Mouse (Mus musculus): ENCODE results near the gene Krtap4-7. TPM values are rescaled to one million over a fixed set of nuclear protein-coding genes. Genes with fewer than 3 reads are reported as not detected.

Gene Krtap4-7
- total and polyA plus RNA-seq, 3 experiments, result not detected

DNA sequence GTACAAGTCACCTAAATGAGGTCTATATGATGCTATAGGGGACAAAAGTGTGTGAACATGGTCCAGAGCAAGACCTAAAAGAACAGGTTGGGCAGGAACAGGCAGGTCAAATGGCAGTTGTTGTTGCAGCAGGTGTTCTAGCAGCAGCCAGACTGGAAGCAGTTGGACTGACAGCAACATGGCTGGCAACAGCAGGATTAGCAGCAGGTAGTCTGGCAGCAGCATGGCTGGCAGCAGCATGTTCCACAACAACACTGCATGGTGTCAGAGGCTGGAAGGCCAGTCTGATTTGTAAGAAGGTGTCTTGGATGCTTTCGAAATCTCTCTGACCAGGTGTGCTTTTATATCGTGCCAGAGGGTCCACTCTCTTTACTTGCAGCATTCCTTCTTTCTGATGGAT, 39.6 kb upstream of the Krtap4-7 start:
- dilution Hi-C loops (cut with MboI; ENCODE audit: extremely low pct_ligation_motif_present, extremely low pct_unique_long_range_greater_than_20kb, low sequenced_read_pairs), result no loop called here
- in situ Hi-C loops (cut with MboI; ENCODE audit: low pct_ligation_motif_present, low pct_unique_long_range_greater_than_20kb, low sequenced_read_pairs), result no loop called here
- no peak overlapping the region for H3K9ac ChIP-seq (ENCODE audit: insufficient read depth, low read depth)
- H3K36me3 ChIP-seq (replicated peaks in 1 of 2; ENCODE audit: control insufficient read depth in 1 of 2, insufficient read depth in 1 of 2, low read length in 1 of 2), result no peaks in the 10 kb centered on the region
- DNase-seq (ENCODE audit: extremely low read depth), result no peak
- H3K27ac ChIP-seq (ENCODE audit: insufficient read depth, low read depth), result no peak overlapping the region
- H3K4me3 ChIP-seq (replicated peaks in 1 of 3; ENCODE audit: low read depth in 2 of 3, low read length in 2 of 3, poor library complexity in 1 of 3), result no peak overlapping the region
- H3K9me3 ChIP-seq (replicated peaks; ENCODE audit: low read length), result no peaks in the 10 kb centered on the region
- H3K27me3 ChIP-seq (replicated peaks), result peaks cover 83% of the 10 kb centered on the region
- H3K4me2 ChIP-seq (ENCODE audit: insufficient read depth, low read depth, poor library complexity, severe bottlenecking), result no peak overlapping the region
- no peaks in the 10 kb centered on the region for H3K4me1 ChIP-seq (ENCODE audit: control insufficient read depth in 1 of 2, insufficient read depth in 2 of 2)
- TF ChIP-seq MXI1 (IDR thresholded peaks at IDR 0.05; ENCODE audit: low read depth, low read length) (no peak), IRF4 (IDR thresholded peaks at IDR 0.05; ENCODE audit: low read depth, low read length) (no peak), MAZ (IDR thresholded peaks at IDR 0.05; ENCODE audit: low read depth, low read length) (no peak), MAFK (IDR thresholded peaks at IDR 0.05; ENCODE audit: insufficient replicate concordance, low read length) (no peak), PAX5 (IDR thresholded peaks at IDR 0.05; ENCODE audit: low read length) (no peak), KAT2A (IDR thresholded peaks at IDR 0.05; ENCODE audit: insufficient replicate concordance, low read length) (no peak), POLR2A (IDR thresholded peaks at IDR 0.05; ENCODE audit: low read depth, low read length) (no peak), BHLHE40 (IDR thresholded peaks at IDR 0.05; ENCODE audit: low read depth, low read length) (no peak), ZC3H11A (IDR thresholded peaks at IDR 0.05; ENCODE audit: low read depth, low read length) (no peak), TBP (conservative IDR thresholded peaks at IDR 0.05; ENCODE audit: low read depth, low read length) (no peak), TCF12 (IDR thresholded peaks at IDR 0.05; ENCODE audit: low read depth, low read length) (no peak), ELF1 (IDR thresholded peaks at IDR 0.05; ENCODE audit: low read depth, low read length) (no peak)
- no peaks in the 10 kb centered on the region for H3K79me2 ChIP-seq (replicated peaks; ENCODE audit: control insufficient read depth, extremely low read depth, insufficient read depth, poor library complexity, severe bottlenecking)

DNA sequence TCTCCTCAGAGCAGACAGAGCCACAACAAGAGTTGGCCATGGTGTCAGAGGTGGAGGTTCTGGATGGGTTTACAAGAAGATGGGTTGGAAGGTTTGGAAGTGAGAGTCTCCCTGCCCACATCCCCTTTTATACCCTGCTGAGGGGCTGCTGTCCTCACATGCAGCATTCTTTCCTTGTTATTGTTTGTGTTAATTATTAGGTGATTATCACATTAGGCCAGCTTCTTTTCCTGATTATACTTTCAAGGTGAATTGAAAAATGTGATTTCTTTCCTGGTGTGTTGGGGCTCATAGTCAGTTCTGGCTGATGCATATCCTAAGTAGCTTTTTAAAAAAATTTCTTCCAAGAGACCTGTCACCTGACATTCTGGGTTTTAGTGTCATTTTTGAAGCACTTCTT, 22.0 kb upstream of the Krtap4-7 start, which contains the start of gene Krtap4-6:
Krtap4-6 (minus strand) TSS at position 101 of the 400 bp plus-strand sequence.
- DNase-seq (ENCODE audit: extremely low read depth), result no peak
- H3K27ac ChIP-seq (ENCODE audit: insufficient read depth, low read depth), result no peak within 1 kb of the TSS
- peaks cover 3% of the 10 kb centered on the region for H3K9me3 ChIP-seq (replicated peaks; ENCODE audit: low read length)
- H3K27me3 ChIP-seq (replicated peaks), result peaks cover 72% of the 10 kb centered on the region
- H3K4me1 ChIP-seq (ENCODE audit: control insufficient read depth in 1 of 2, insufficient read depth in 2 of 2), result no peaks in the 10 kb centered on the region
- H3K4me3 ChIP-seq (replicated peaks in 1 of 3; ENCODE audit: low read depth in 2 of 3, low read length in 2 of 3, poor library complexity in 1 of 3), result no peak within 1 kb of the TSS
- in situ Hi-C loops (cut with MboI; ENCODE audit: low pct_ligation_motif_present, low pct_unique_long_range_greater_than_20kb, low sequenced_read_pairs) (no loop called here), dilution Hi-C loops (cut with MboI; ENCODE audit: extremely low pct_ligation_motif_present, extremely low pct_unique_long_range_greater_than_20kb, low sequenced_read_pairs) (no loop called here)
- no peaks in the 10 kb centered on the region for H3K36me3 ChIP-seq (replicated peaks in 1 of 2; ENCODE audit: control insufficient read depth in 1 of 2, insufficient read depth in 1 of 2, low read length in 1 of 2)
- H3K9ac ChIP-seq (ENCODE audit: insufficient read depth, low read depth), result no peak within 1 kb of the TSS
- no peak within 1 kb of the TSS for H3K4me2 ChIP-seq (ENCODE audit: insufficient read depth, low read depth, poor library complexity, severe bottlenecking)
- no peak for TF ChIP-seq SMC3 (IDR thresholded peaks at IDR 0.05; ENCODE audit: low read depth, low read length)
- TF ChIP-seq E2F4 (IDR thresholded peaks at IDR 0.05; ENCODE audit: insufficient replicate concordance, low read depth, low read length), result no peak
- no peak for TF ChIP-seq RAD21 (IDR thresholded peaks at IDR 0.05; ENCODE audit: low read depth, low read length)
- TF ChIP-seq IRF4 (IDR thresholded peaks at IDR 0.05; ENCODE audit: low read depth, low read length), result no peak
- H3K79me2 ChIP-seq (replicated peaks; ENCODE audit: control insufficient read depth, extremely low read depth, insufficient read depth, poor library complexity, severe bottlenecking), result no peaks in the 10 kb centered on the region

DNA sequence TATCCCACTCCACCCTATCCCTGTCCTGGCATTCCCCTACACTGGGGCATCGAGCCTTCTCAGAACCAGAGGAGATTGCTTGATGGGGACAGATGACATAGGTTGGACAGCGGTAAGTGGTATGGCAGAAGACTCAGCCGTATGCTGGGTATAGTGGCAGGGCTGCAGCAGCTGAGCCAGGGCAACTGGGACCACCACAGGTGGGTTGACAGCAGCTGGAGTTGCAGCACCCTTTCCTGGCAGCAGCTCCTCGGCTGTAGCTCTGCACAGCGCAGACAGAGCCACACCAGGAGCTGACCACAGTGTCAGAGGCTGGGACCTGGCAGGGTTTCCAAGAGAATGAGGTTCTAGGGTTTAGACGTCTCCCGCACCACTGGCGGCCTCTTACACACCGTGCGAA, 18.9 kb upstream of the Krtap4-7 start:
- no peaks in the 10 kb centered on the region for H3K36me3 ChIP-seq (replicated peaks in 1 of 2; ENCODE audit: control insufficient read depth in 1 of 2, insufficient read depth in 1 of 2, low read length in 1 of 2)

More for the DNA sequence above, 18.9 kb upstream of the Krtap4-7 start:
- peaks cover 65% of the 10 kb centered on the region for H3K27me3 ChIP-seq (replicated peaks)
- no peak for DNase-seq (ENCODE audit: extremely low read depth)
- peaks cover 5% of the 10 kb centered on the region for H3K9me3 ChIP-seq (replicated peaks; ENCODE audit: low read length)
- in situ Hi-C loops (cut with MboI; ENCODE audit: low pct_ligation_motif_present, low pct_unique_long_range_greater_than_20kb, low sequenced_read_pairs), result no loop called here
- H3K79me2 ChIP-seq (replicated peaks; ENCODE audit: control insufficient read depth, extremely low read depth, insufficient read depth, poor library complexity, severe bottlenecking), result no peaks in the 10 kb centered on the region
- no peaks in the 10 kb centered on the region; a peak in 1 of 4 replicates for H3K4me1 ChIP-seq (ENCODE audit: control insufficient read depth in 1 of 2, insufficient read depth in 2 of 2)
- TF ChIP-seq TCF12 (IDR thresholded peaks at IDR 0.05; ENCODE audit: low read depth, low read length), result no peak
- no peak for TF ChIP-seq ELF1 (IDR thresholded peaks at IDR 0.05; ENCODE audit: low read depth, low read length)
- no peak for TF ChIP-seq NRF1 (IDR thresholded peaks at IDR 0.05; ENCODE audit: low read depth, low read length)
- TF ChIP-seq PAX5 (IDR thresholded peaks at IDR 0.05; ENCODE audit: low read length), result no peak
- TF ChIP-seq ETS1 (conservative IDR thresholded peaks at IDR 0.05; ENCODE audit: low read depth, low read length), result no peak
- TF ChIP-seq HCFC1 (IDR thresholded peaks at IDR 0.05; ENCODE audit: low read depth, low read length), result no peak
- dilution Hi-C loops (cut with MboI; ENCODE audit: extremely low pct_ligation_motif_present, extremely low pct_unique_long_range_greater_than_20kb, low sequenced_read_pairs), result no loop called here
- no peak overlapping the region for H3K27ac ChIP-seq (ENCODE audit: insufficient read depth, low read depth)
- no peak overlapping the region for H3K4me2 ChIP-seq (ENCODE audit: insufficient read depth, low read depth, poor library complexity, severe bottlenecking)
- no peak overlapping the region for H3K4me3 ChIP-seq (replicated peaks in 1 of 3; ENCODE audit: low read depth in 2 of 3, low read length in 2 of 3, poor library complexity in 1 of 3)
- H3K9ac ChIP-seq (ENCODE audit: insufficient read depth, low read depth), result no peak overlapping the region

Data from CH12.LX (cell line).